Mouse (Mus musculus) monocyte, adult 2 months (primary cell): Measurements from ENCODE around the gene Zcrb1.
A peak's percentile ranks its signal among the peaks of the same experiment; 100 is the strongest.
"Not testable (repeated sequence)": the region's sequence is repeated elsewhere in the genome, so short reads cannot be mapped to it uniquely, and the experiment has no call there.

Experiments used
- DNase-seq, 2 experiments: peaks; one replicate each; pipeline ENCODE4 v3.0.0; 2022; ENCODE audit warnings: low spot score in 2 of 2, low read depth in 1 of 2

Zcrb1 gene

GRCm38 (mm10) chr15:93372525-93373119 lies 25.5 kb downstream of the Zcrb1 start:
- DNase-seq, result not testable (repeated sequence)

GRCm38 (mm10) chr15:93371838-93372237 lies 26.3 kb downstream of the Zcrb1 start:
- no peak for DNase-seq

GRCm38 (mm10) chr15:93368558-93368957 lies 29.6 kb downstream of the Zcrb1 start:
- DNase-seq, result no peak

GRCm38 (mm10) chr15:93365561-93365960 lies 32.6 kb downstream of the Zcrb1 start:
- no peak for DNase-seq

GRCm38 (mm10) chr15:93358346-93359095 lies 39.6 kb downstream of the Zcrb1 start:
- DNase-seq, result no peak

GRCm38 (mm10) chr15:93340630-93341379 lies 57.3 kb downstream of the Zcrb1 start:
- peak; percentile 23 to 29 for DNase-seq

GRCm38 (mm10) chr15:93336925-93337761 lies 61.0 kb downstream of the Zcrb1 start, which contains the start of gene Yaf2:
TSS of gene Yaf2 (minus strand) at chr15:93336935.
- peak; percentile 29 to 67 for DNase-seq

- no peak for DNase-seq
Observed at GRCm38 (mm10) chr15:93336658-93336924, 61.5 kb downstream of the Zcrb1 start.
